Comparison of ENCODE assay signal across 16 mouse cellular contexts in the genomic region with DNA sequence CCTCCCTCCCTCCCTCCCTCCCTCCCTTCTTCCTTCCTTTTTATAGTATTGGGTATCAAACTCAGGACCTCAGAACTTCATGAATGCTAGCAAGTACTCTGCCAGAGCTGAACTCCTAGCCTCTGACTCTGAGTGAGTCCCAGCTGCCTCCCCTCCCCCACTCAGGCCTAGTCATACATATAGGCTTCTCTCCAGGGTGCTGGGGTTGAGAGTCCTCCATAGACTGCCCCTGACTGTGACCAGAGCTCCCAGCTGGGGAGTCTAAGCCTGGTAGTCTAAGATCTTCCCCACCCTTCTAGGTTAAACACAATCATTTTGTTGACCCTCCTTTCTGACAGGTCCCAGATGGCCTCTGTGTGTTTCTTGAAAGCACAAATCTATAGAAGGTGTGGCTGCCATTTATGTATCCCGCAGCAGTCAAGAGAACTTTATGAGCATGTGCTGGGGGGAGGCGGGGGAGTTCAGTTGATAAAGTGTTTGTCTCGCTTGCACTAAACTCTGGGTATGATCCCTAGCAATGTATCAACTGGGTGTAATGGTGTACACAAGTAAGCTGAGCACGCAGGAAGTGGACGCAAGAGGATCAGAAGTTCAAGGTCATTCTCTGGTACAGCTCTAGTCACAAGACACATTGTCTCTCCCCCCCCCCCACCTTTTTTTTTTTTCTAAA. TPM values are rescaled to one million over a fixed set of nuclear protein-coding genes. Genes with fewer than 3 reads are reported as not detected.
DNase-seq lines count a peak whose midpoint lies in the region; ATAC-seq lines count a peak whose summit lies in the region.
"Had no signal": no experiment of that assay in that cellular context is flagged by ENCODE, and none has a peak within 500 bp of the region (broad histone marks: within the 10 kb centered on the region; RNA-seq: fewer than 3 reads in every experiment).

No protein-coding gene starts in this region.

- H3K4me1 ChIP-seq in midbrain, embryonic 11.5 days (ENCODE audit: control insufficient read depth, insufficient read depth, low read length): peaks cover 2% of the 10 kb centered on the region; the same call in 1 of the 2 replicates
- H3K4me1 ChIP-seq in midbrain, embryonic 13.5 days (replicated peaks): no peaks in the 10 kb centered on the region
- H3K4me1 ChIP-seq: heart, embryonic 10.5 days; liver, embryonic 13.5 days had no signal

- peak; percentile 24 for DNase-seq in adrenal gland, postnatal 14 days
- DNase-seq in adrenal gland, postnatal 10 days: no peak
- DNase-seq in midbrain, embryonic 11.5 days (ENCODE audit: low spot score, missing footprints): peak; percentile 59
- DNase-seq in large intestine, adult 2 months (ENCODE audit: low read depth, low spot score): peak; percentile 25
- peak; percentile 80 for DNase-seq in thymus, postnatal 25 days
- DNase-seq in frontal cortex, adult 2 months (ENCODE audit: extremely low spot score in 1 of 2, low spot score in 1 of 2): no peak
- DNase-seq: adrenal gland, postnatal 36 days; cerebellum, adult 18-20 months; heart, postnatal 4 days; liver, embryonic 13.5 days had no signal

- no peak overlapping the region for H3K27ac ChIP-seq in midbrain, embryonic 11.5 days (ENCODE audit: low read depth, low read length)
- H3K27ac ChIP-seq in midbrain, embryonic 13.5 days: no peak overlapping the region
- H3K27ac ChIP-seq: forebrain, embryonic 12.5 days; heart, embryonic 10.5 days; liver, embryonic 13.5 days had no signal

- H3K27me3 ChIP-seq in midbrain, embryonic 11.5 days (ENCODE audit: control insufficient read depth, insufficient read depth, low read length): no peaks in the 10 kb centered on the region
- no peaks in the 10 kb centered on the region; the same call in 1 of the 2 replicates for H3K27me3 ChIP-seq in midbrain, embryonic 13.5 days
- H3K27me3 ChIP-seq: liver, embryonic 13.5 days; Patski had no signal

- no peaks in the 10 kb centered on the region for H3K9me3 ChIP-seq in midbrain, embryonic 11.5 days (ENCODE audit: control insufficient read depth, low read length)
- H3K9me3 ChIP-seq in midbrain, embryonic 13.5 days: no peaks in the 10 kb centered on the region
- H3K9me3 ChIP-seq: forebrain, embryonic 12.5 days; heart, embryonic 10.5 days; liver, embryonic 13.5 days had no signal

- H3K4me2 ChIP-seq in midbrain, embryonic 11.5 days: no peak overlapping the region
- H3K4me2 ChIP-seq in midbrain, embryonic 13.5 days (replicated peaks): no peak overlapping the region
- H3K4me2 ChIP-seq: forebrain, embryonic 12.5 days; liver, embryonic 13.5 days had no signal

- H3K9ac ChIP-seq in midbrain, embryonic 11.5 days (ENCODE audit: low read length): no peak overlapping the region
- H3K9ac ChIP-seq in midbrain, embryonic 13.5 days (replicated peaks): no peak overlapping the region
- H3K9ac ChIP-seq: forebrain, embryonic 12.5 days; liver, embryonic 13.5 days had no signal

- ATAC-seq in midbrain, embryonic 11.5 days (ENCODE audit: low FRiP score): 0 out of 2 replicates have a peak, but pooled peaks have one; percentile 42
- ATAC-seq in midbrain, embryonic 13.5 days: no peak
- ATAC-seq in erythroid progenitor cell, adult 5-6 weeks (replicated peaks; ENCODE audit: low FRiP score, poor library complexity, severe bottlenecking): no peak
- ATAC-seq: Patski had no signal

- H3K36me3 ChIP-seq in midbrain, embryonic 11.5 days (ENCODE audit: control insufficient read depth, insufficient read depth, low read length): no peaks in the 10 kb centered on the region
- H3K36me3 ChIP-seq in midbrain, embryonic 13.5 days: no peaks in the 10 kb centered on the region
- H3K36me3 ChIP-seq: forebrain, embryonic 12.5 days; heart, embryonic 10.5 days; liver, embryonic 13.5 days had no signal

- WGBS in midbrain, embryonic 11.5 days: 87% methylated on average over 5 of the region's 5 CpGs
- WGBS in midbrain, embryonic 13.5 days: 80% methylated on average over 5 of the region's 5 CpGs
- WGBS in large intestine, adult 2 months: 31% methylated on average over 5 of the region's 5 CpGs

- H3K4me3 ChIP-seq in midbrain, embryonic 11.5 days (ENCODE audit: low read depth, low read length): no peak overlapping the region
- no peak overlapping the region for H3K4me3 ChIP-seq in midbrain, embryonic 13.5 days (replicated peaks)
- H3K4me3 ChIP-seq: forebrain, embryonic 12.5 days; heart, embryonic 10.5 days; liver, embryonic 13.5 days; myocyte had no signal

RNA-seq across cellular contexts. Expression of gene Cxcr4, which starts 10.1 kb away (rescaled TPM):
- total RNA-seq in adrenal gland, postnatal 14 days (2021): 39.7 and 49.8 TPM in 2 replicates
- total RNA-seq in adrenal gland, postnatal 10 days (2021): 10 to 100 TPM; 39.8 to 49.6 TPM
- polyA plus RNA-seq in midbrain, embryonic 11.5 days (2014; fragmentation: Nextera tagmentation; extraction: Ambion mirVana): 22.6 and 25.6 TPM in 2 replicates
- 13.6 and 15.4 TPM in 2 replicates for polyA plus RNA-seq in midbrain, embryonic 13.5 days (2015; fragmentation: Nextera tagmentation; extraction: Ambion mirVana)
- 33.2 and 34.5 TPM in 2 replicates for polyA plus RNA-seq in large intestine, adult 2 months (2012; rRNA removed)
- 390 and 435 TPM in 2 replicates for total RNA-seq in erythroid progenitor cell, adult 5-6 weeks (2015; ENCODE audit: low replicate concordance)
- total RNA-seq in erythroid progenitor cell, adult 5-6 weeks (2017; ENCODE audit: low replicate concordance): 236 and 385 TPM in 2 replicates
- 13.0 and 16.4 TPM in 2 replicates for polyA plus RNA-seq in frontal cortex, adult 2 months (2012; rRNA removed)

Comparison
In these comparisons a context has a peak if more than half of its experiments do, and no peak if none do; other contexts are left out.
1. DNase-seq: peak in adrenal gland, postnatal 14 days (single experiment), midbrain, embryonic 11.5 days (single experiment), large intestine, adult 2 months (single experiment) and thymus, postnatal 25 days (single experiment); none in adrenal gland, postnatal 10 days (single experiment) and frontal cortex, adult 2 months (0 of 2).